Mouse (Mus musculus) lung, postnatal 0 days (tissue): ENCODE measurements at regions not wholly inside any gene's neighbourhood (a gene's known extent, or its start where the extent isn't known, plus 50 kb on each side); places are given as distances from the start of the nearest gene placed in this dataset.
A peak's percentile ranks its signal among the peaks of the same experiment; 100 is the strongest.
"Not testable (repeated sequence)": the region's sequence is repeated elsewhere in the genome, so short reads cannot be mapped to it uniquely, and the experiment has no call there.

ENCODE experiments used
- ATAC-seq: fragments of 200-750 bp; cut with Nextera tagmentation; 2 replicates; pipeline ENCODE4 v1.8.0; 2017; ENCODE audit warnings: moderate library complexity
- DNase-seq: peaks from one replicate; pipeline ENCODE4 v3.0.0-alpha.2; 2016; ENCODE audit warnings: low spot score
- H3K27ac ChIP-seq: fragments of 300-500 bp; sonication (generic); 2 replicates; pipeline ENCODE4 v1.5.1; 2014; ENCODE audit warnings: antibody characterized with exemption, mild to moderate bottlenecking, low read length, mixed read lengths
- H3K27me3 ChIP-seq: fragments of 300-500 bp; sonication (generic); replicated peaks from 2 replicates; pipeline ENCODE4 v1.6.1; 2014; ENCODE audit warnings: low read length, mixed read lengths; ENCODE audit not compliant: insufficient read depth
- H3K36me3 ChIP-seq: fragments of 300-500 bp; sonication (generic); 2 replicates; pipeline ENCODE4 v1.6.1; 2014; ENCODE audit warnings: low read length, mixed read lengths; ENCODE audit not compliant: insufficient read depth
- H3K4me1 ChIP-seq: fragments of 300-500 bp; sonication (generic); 2 replicates; pipeline ENCODE4 v1.6.1; 2014; ENCODE audit warnings: antibody characterized with exemption, low read depth, low read length, mixed read lengths; ENCODE audit not compliant: insufficient read depth
- H3K4me2 ChIP-seq: fragments of 300-500 bp; sonication (generic); replicated peaks from 2 replicates; pipeline ENCODE4 v1.6.1; 2014; ENCODE audit warnings: low read depth, mild to moderate bottlenecking, low read length, moderate library complexity, mixed read lengths
- H3K4me3 ChIP-seq: fragments of 300-500 bp; sonication (generic); 2 replicates; pipeline ENCODE4 v1.5.1; 2014; ENCODE audit warnings: low read depth, low read length
- H3K9ac ChIP-seq: fragments of 300-500 bp; sonication (generic); replicated peaks from 2 replicates; pipeline ENCODE4 v1.6.1; 2014; ENCODE audit warnings: low read depth, mild to moderate bottlenecking
- H3K9me3 ChIP-seq: fragments of 300-500 bp; sonication (generic); 2 replicates; pipeline ENCODE4 v1.6.1; 2016; ENCODE audit warnings: low read length, mixed read lengths
- CTCF ChIP-seq: IDR thresholded peaks from 2 replicates; pipeline ENCODE4 v1.5.1; 2016; ENCODE audit warnings: antibody characterized with exemption, mild to moderate bottlenecking
- EP300 ChIP-seq: IDR thresholded peaks from 2 replicates; pipeline ENCODE4 v1.6.1; 2016; ENCODE audit warnings: antibody characterized with exemption, mild to moderate bottlenecking, control low read depth
- WGBS: fragments of 180-500 bp; shearing (Covaris S2); extraction: QIAGEN DNeasy Blood & Tissue Kit; methylation state at CpG from one replicate; pipeline ENCODE4 v1.1.7; 2014; 5-methylcytosine and 5-hydroxymethylcytosine counted together

DNA sequence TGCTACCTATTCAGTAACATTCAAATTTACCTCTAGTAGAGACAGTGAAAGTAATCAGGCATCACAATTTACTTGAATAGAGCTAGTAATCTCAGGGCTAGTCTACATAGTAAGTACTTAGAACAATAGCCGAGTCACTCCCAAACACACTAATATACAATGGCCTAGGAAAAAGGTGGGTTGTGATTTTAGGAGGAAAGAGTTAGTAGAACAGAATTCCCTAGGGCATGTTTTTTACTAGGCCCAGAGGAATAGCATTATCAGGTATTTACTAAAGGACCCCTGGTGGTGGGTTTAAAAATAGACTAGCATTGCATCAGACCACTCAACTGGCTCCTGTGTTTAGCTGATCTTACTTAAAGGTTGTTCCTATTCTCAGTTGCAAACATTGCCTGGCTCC lies 535.8 kb downstream of the Mat2b start:
- H3K36me3 ChIP-seq, DNase-seq, H3K27me3 ChIP-seq, H3K4me3 ChIP-seq, H3K4me1 ChIP-seq, H3K4me2 ChIP-seq, H3K9me3 ChIP-seq, H3K27ac ChIP-seq, H3K9ac ChIP-seq, ATAC-seq: not testable (repeated sequence)
- 89% methylated on average over 1 of the region's 1 CpGs for WGBS

DNA sequence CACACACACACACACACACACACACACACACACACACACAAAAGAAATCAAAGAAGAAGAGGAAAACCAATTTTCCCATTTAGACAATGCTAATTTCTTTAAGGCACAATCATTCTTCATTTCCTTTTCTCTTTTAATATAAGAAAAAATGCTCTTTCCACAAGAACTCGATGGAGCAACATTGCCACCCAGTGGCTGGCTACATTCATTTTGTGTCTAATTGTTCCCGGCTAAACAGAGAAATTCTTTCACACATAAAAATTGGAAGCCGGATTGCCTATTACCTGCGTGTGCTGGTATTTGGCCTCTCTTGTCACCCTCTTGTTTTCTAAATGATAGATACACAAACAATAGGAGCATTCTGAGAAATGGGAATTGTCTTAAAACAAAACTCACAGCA lies 545.7 kb downstream of the Mat2b start:
- no peak overlapping the region for H3K4me2 ChIP-seq
- H3K27ac ChIP-seq, result no peak overlapping the region
- no peak overlapping the region for H3K4me3 ChIP-seq
- H3K27me3 ChIP-seq, result no peaks in the 10 kb centered on the region
- DNase-seq, result peak; percentile 22
- TF ChIP-seq EP300, result no peak
- peak; percentile 64 for TF ChIP-seq CTCF
- H3K36me3 ChIP-seq, result no peaks in the 10 kb centered on the region
- H3K4me1 ChIP-seq, result no peaks in the 10 kb centered on the region
- H3K9me3 ChIP-seq, result no peaks in the 10 kb centered on the region
- H3K9ac ChIP-seq, result no peak overlapping the region
- ATAC-seq, result no peak
- 12% methylated on average over 4 of the region's 4 CpGs for WGBS

DNA sequence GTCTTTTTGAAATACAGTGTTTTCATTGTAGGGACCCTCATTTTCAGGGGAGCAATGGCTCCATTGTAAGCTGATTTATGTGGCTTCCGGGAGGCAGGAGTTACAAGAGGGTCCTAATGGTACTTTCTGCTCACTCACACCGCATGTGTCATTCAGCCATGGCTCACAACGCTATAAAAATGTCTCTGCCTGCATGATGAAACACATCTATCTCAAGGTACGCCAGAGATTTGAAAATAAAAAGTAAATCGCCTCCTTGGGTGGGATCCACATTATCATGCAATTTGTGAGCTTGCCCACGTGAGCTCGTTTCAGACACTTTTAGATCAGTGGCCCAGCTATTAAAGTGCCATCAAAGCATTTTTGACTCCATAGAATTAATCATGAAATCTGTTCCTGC lies 557.2 kb downstream of the Mat2b start:
- H3K4me3 ChIP-seq, result no peak overlapping the region
- no peak overlapping the region for H3K4me2 ChIP-seq
- no peak overlapping the region for H3K27ac ChIP-seq
- WGBS, result 71% methylated on average over 7 of the region's 7 CpGs
- H3K4me1 ChIP-seq, result no peaks in the 10 kb centered on the region
- no peak for ATAC-seq
- no peaks in the 10 kb centered on the region for H3K27me3 ChIP-seq
- H3K9me3 ChIP-seq, result no peaks in the 10 kb centered on the region
- TF ChIP-seq EP300 (no peak), CTCF (no peak)
- no peak for DNase-seq
- H3K9ac ChIP-seq, result no peak overlapping the region
- H3K36me3 ChIP-seq, result no peaks in the 10 kb centered on the region

DNA sequence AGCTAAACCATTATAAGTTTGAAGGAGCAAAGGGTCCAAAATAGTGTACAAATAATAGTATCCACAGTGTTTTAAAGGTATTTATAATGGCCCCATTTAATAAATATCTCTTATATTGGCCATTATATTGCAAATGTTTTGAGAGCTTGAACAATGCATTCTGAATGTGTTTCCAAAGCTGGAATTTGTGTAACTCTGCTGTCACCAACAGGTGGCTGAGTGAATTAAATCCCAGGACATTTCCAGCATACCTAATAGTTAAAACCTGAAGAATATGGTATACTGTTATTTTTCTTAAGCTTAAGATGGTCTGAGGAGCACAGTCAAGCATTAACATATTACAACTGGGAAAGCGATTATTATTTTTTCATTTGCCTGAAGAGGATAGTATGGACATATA lies 592.4 kb downstream of the Mat2b start:
- 93% methylated on average over 1 of the region's 1 CpGs for WGBS
- no peak overlapping the region for H3K9ac ChIP-seq
- no peak overlapping the region for H3K4me2 ChIP-seq
- H3K4me1 ChIP-seq, result no peaks in the 10 kb centered on the region
- H3K36me3 ChIP-seq, result no peaks in the 10 kb centered on the region
- H3K4me3 ChIP-seq, result no peak overlapping the region
- H3K27me3 ChIP-seq, result no peaks in the 10 kb centered on the region
- TF ChIP-seq CTCF (peak; percentile 32), EP300 (no peak)
- no peak for ATAC-seq
- no peak overlapping the region for H3K27ac ChIP-seq
- H3K9me3 ChIP-seq, result no peaks in the 10 kb centered on the region
- DNase-seq, result no peak

GRCm38 (mm10) chr11:40074317-40074716 lies 620.7 kb downstream of the Mat2b start:
- Histone ChIP-seq H3K36me3 (no peaks in the 10 kb centered on the region), H3K9me3 (no peaks in the 10 kb centered on the region), H3K4me3 (no peak overlapping the region), H3K27ac (no peak overlapping the region), H3K4me1 (no peaks in the 10 kb centered on the region), H3K27me3 (no peaks in the 10 kb centered on the region), H3K9ac (no peak overlapping the region), H3K4me2 (no peak overlapping the region)
- 88% methylated on average over 2 of the region's 2 CpGs for WGBS
- DNase-seq, result no peak
- TF ChIP-seq EP300 (no peak), CTCF (no peak)
- ATAC-seq, result no peak

DNA sequence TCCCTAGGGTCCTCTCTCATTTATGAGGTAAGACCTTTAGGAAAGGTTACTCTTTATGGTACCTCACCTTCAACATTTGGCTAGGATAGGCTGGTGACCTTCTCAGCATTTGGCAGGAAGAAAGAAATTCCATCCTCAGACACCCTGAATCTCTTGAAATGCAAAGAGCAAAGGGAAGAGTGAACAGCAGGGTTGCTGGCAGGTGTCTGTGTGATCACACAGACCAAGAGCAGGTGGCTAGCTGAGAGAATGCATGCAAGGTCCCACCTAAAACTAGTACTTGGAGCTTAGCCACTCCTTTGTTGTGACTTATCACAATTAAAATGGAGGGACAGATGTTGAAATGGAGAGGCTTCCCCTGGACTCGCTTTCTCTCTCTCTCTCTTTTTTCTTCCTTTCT lies 644.5 kb downstream of the Mat2b start:
- DNase-seq, result no peak
- WGBS, result 15% methylated on average over 1 of the region's 1 CpGs
- no peaks in the 10 kb centered on the region for H3K27me3 ChIP-seq
- no peaks in the 10 kb centered on the region for H3K9me3 ChIP-seq
- no peak overlapping the region for H3K27ac ChIP-seq
- H3K4me1 ChIP-seq, result no peaks in the 10 kb centered on the region
- H3K36me3 ChIP-seq, result no peaks in the 10 kb centered on the region
- TF ChIP-seq EP300 (no peak), CTCF (no peak)
- H3K9ac ChIP-seq, result no peak overlapping the region
- no peak for ATAC-seq
- no peak overlapping the region for H3K4me3 ChIP-seq
- H3K4me2 ChIP-seq, result no peak overlapping the region

DNA sequence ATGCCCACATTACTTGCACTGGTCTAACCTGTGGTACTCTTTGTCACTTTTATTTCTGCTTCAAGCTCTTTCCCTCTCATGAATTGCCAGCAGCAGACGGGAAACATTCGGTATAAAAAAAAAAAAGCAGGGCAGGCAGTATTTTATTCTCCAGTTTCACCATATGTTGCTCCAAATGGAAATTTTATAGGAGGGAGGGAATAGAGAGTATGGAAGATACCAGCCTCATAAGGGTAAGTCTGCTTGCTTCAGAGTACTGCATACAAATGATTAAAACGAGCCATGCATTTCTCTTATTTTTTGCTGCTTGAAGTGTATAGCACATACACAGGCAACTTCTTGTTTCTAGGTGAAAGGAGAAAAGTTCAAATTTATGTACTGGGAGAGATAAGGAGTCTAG lies 667.5 kb downstream of the Mat2b start:
- DNase-seq (no peak), ATAC-seq (no peak)
- Histone ChIP-seq H3K36me3 (no peaks in the 10 kb centered on the region), H3K4me3 (no peak overlapping the region), H3K9ac (no peak overlapping the region), H3K27me3 (no peaks in the 10 kb centered on the region), H3K4me2 (no peak overlapping the region), H3K27ac (no peak overlapping the region), H3K4me1 (no peaks in the 10 kb centered on the region), H3K9me3 (no peaks in the 10 kb centered on the region)
- TF ChIP-seq EP300 (no peak), CTCF (no peak)
- WGBS, result 83% methylated on average over 3 of the region's 3 CpGs
